Mouse (Mus musculus) c-Kit-positive CD71-positive TER-119-positive erythroid progenitor cells, embryonic 14.5 days (primary cell): Measurements from ENCODE around the gene Cep41.
A peak's percentile ranks its signal among the peaks of the same experiment; 100 is the strongest.

Experiments
- DNase-seq: peaks from one replicate; pipeline ENCODE4 v3.0.0-alpha.2; 2013; ENCODE audit warnings: low spot score

The Cep41 gene

GRCm38 (mm10) chr6:30673764-30674561 is 19.6 kb downstream of the Cep41 start:
- peak; percentile 16 for DNase-seq

- DNase-seq = no peak
These were observed 21.9 kb downstream of the Cep41 start for GRCm38 (mm10) chr6:30671696-30672095.

GRCm38 (mm10) chr6:30667585-30667984 is 26.0 kb downstream of the Cep41 start:
- no peak for DNase-seq

- no peak for DNase-seq
These were observed 27.5 kb downstream of the Cep41 start for GRCm38 (mm10) chr6:30666043-30666442.

GRCm38 (mm10) chr6:30665296-30665695 is 28.3 kb downstream of the Cep41 start:
- DNase-seq = no peak

GRCm38 (mm10) chr6:30664776-30665175 is 28.8 kb downstream of the Cep41 start:
- no peak for DNase-seq

- DNase-seq = no peak
These were observed 34.9 kb downstream of the Cep41 start for GRCm38 (mm10) chr6:30658619-30659018.

- DNase-seq = no peak
These were observed 36.3 kb downstream of the Cep41 start for GRCm38 (mm10) chr6:30657279-30657678.

- DNase-seq = no peak
These were observed 38.6 kb downstream of the Cep41 start for GRCm38 (mm10) chr6:30654932-30655331.

- no peak for DNase-seq
These were observed 39.1 kb downstream of the Cep41 start for GRCm38 (mm10) chr6:30654402-30654859.

- no peak for DNase-seq
These were observed 40.0 kb downstream of the Cep41 start for GRCm38 (mm10) chr6:30653518-30653917.

- DNase-seq = no peak
These were observed 40.9 kb downstream of the Cep41 start for GRCm38 (mm10) chr6:30652425-30653188.

- no peak for DNase-seq
These were observed 43.8 kb downstream of the Cep41 start for GRCm38 (mm10) chr6:30649651-30650296.

- no peak for DNase-seq
These were observed 48.2 kb downstream of the Cep41 start for GRCm38 (mm10) chr6:30645379-30645778.

GRCm38 (mm10) chr6:30644462-30644861 is 49.1 kb downstream of the Cep41 start:
- DNase-seq = no peak

GRCm38 (mm10) chr6:30643694-30644460 is 49.7 kb downstream of the Cep41 start:
- DNase-seq = no peak

- peak; percentile 27 for DNase-seq
These were observed 54.8 kb downstream of the Cep41 start, which contains the start of gene Cpa1 for GRCm38 (mm10) chr6:30638674-30639268. TSS of gene Cpa1 (plus strand) at chr6:30639218.

- no peak for DNase-seq
These were observed 57.2 kb downstream of the Cep41 start for GRCm38 (mm10) chr6:30636186-30636842.

GRCm38 (mm10) chr6:30635361-30635862 is 58.1 kb downstream of the Cep41 start:
- no peak for DNase-seq

GRCm38 (mm10) chr6:30629989-30630388 is 63.6 kb downstream of the Cep41 start:
- DNase-seq = no peak

GRCm38 (mm10) chr6:30628152-30628551 is 65.4 kb downstream of the Cep41 start:
- no peak for DNase-seq
